Mouse (Mus musculus) megakaryocyte, embryonic 14.5 days (primary cell): ENCODE measurements around the gene Gm7544. TPM values are rescaled to one million over a fixed set of nuclear protein-coding genes. Genes with fewer than 3 reads are reported as not detected.
"Not testable (repeated sequence)": the region's sequence is repeated elsewhere in the genome, so short reads cannot be mapped to it uniquely, and the experiment has no call there.

Experiments
- H3K27me3 ChIP-seq: replicated peaks from 2 replicates; pipeline ENCODE3; 2012; ENCODE audit warnings: inconsistent platforms
- H3K36me3 ChIP-seq: replicated peaks from 2 replicates; pipeline ENCODE3; 2012; ENCODE audit warnings: low read length, inconsistent platforms, mixed read lengths
- H3K4me1 ChIP-seq: 2 replicates; pipeline ENCODE4 v1.6.1; 2012; ENCODE audit warnings: inconsistent platforms
- H3K4me3 ChIP-seq: replicated peaks from 2 replicates; pipeline ENCODE3; 2012; ENCODE audit warnings: moderate library complexity, mild to moderate bottlenecking, inconsistent platforms
- H3K9me3 ChIP-seq: 2 replicates; pipeline ENCODE4 v1.6.1; 2012; ENCODE audit warnings: inconsistent platforms
- FLI1 ChIP-seq: IDR thresholded peaks from 2 replicates; pipeline ENCODE4 v1.6.1; 2012; ENCODE audit warnings: low read length, inconsistent platforms, mixed read lengths
- GATA1 ChIP-seq: IDR thresholded peaks from 3 replicates; pipeline ENCODE4 v1.6.1; 2012; ENCODE audit warnings: mixed read lengths, low read length, inconsistent platforms, borderline replicate concordance
- polyA plus RNA-seq: library from polyadenylated mRNA; stranded (reverse); fragments of >175 nt; gene quantifications from 2 replicates; pipeline ENCODE4 v1.2.3, GENCODE M21; 2012; ENCODE audit warnings: low replicate concordance; ENCODE audit not compliant: insufficient read depth

The Gm7544 gene
- polyA plus RNA-seq, 1 experiment = not detected

GRCm38 (mm10) chr1:82973901-82974300 is 18.1 kb upstream of the Gm7544 start:
- Histone ChIP-seq H3K9me3 (no peaks in the 10 kb centered on the region), H3K4me3 (no peak overlapping the region), H3K36me3 (no peaks in the 10 kb centered on the region), H3K4me1 (peaks cover 21% of the 10 kb centered on the region), H3K27me3 (peaks cover 3% of the 10 kb centered on the region)
- TF ChIP-seq GATA1 (no peak), FLI1 (no peak)

- H3K4me3 ChIP-seq = no peak overlapping the region
- H3K4me1 ChIP-seq = peaks cover 21% of the 10 kb centered on the region
- no peak for TF ChIP-seq FLI1
- TF ChIP-seq GATA1 = no peak
- H3K36me3 ChIP-seq = no peaks in the 10 kb centered on the region
- peaks cover 3% of the 10 kb centered on the region for H3K27me3 ChIP-seq
- H3K9me3 ChIP-seq = no peaks in the 10 kb centered on the region
Observed at GRCm38 (mm10) chr1:82973244-82973643, 17.4 kb upstream of the Gm7544 start.

- H3K36me3 ChIP-seq = no peaks in the 10 kb centered on the region
- no peak overlapping the region for H3K4me3 ChIP-seq
- H3K9me3 ChIP-seq = no peaks in the 10 kb centered on the region
- TF ChIP-seq FLI1 (no peak), GATA1 (no peak)
- H3K27me3 ChIP-seq = peaks cover 6% of the 10 kb centered on the region
- peaks cover 21% of the 10 kb centered on the region for H3K4me1 ChIP-seq
Observed at GRCm38 (mm10) chr1:82972046-82972445, 16.2 kb upstream of the Gm7544 start.

GRCm38 (mm10) chr1:82966413-82966812 is 10.6 kb upstream of the Gm7544 start:
- Histone ChIP-seq H3K9me3 (peaks cover 9% of the 10 kb centered on the region), H3K27me3 (peaks cover 2% of the 10 kb centered on the region), H3K36me3 (no peaks in the 10 kb centered on the region), H3K4me1 (no peaks in the 10 kb centered on the region), H3K4me3 (no peak overlapping the region)
- TF ChIP-seq FLI1 = no peak
- no peak for TF ChIP-seq GATA1

GRCm38 (mm10) chr1:82959870-82960385 is 4.1 kb upstream of the Gm7544 start, which contains the start of gene Gm47955:
Gene Gm47955, plus strand, starts transcription at chr1:82960286.
- Histone ChIP-seq H3K9me3 (peaks cover 17% of the 10 kb centered on the region), H3K36me3 (no peaks in the 10 kb centered on the region), H3K27me3 (no peaks in the 10 kb centered on the region), H3K4me3 (no peak within 1 kb of the TSS), H3K4me1 (no peaks in the 10 kb centered on the region)
- TF ChIP-seq GATA1 (no peak), FLI1 (no peak)

GRCm38 (mm10) chr1:82948601-82949000 is 7.2 kb downstream of the Gm7544 start:
- Histone ChIP-seq H3K9me3 (no peaks in the 10 kb centered on the region), H3K4me3 (no peak overlapping the region), H3K27me3 (peaks cover 3% of the 10 kb centered on the region), H3K4me1 (no peaks in the 10 kb centered on the region), H3K36me3 (no peaks in the 10 kb centered on the region)
- no peak for TF ChIP-seq FLI1
- TF ChIP-seq GATA1 = no peak

GRCm38 (mm10) chr1:82946029-82946428 is 9.8 kb downstream of the Gm7544 start:
- H3K9me3 ChIP-seq, H3K27me3 ChIP-seq, H3K36me3 ChIP-seq, H3K4me1 ChIP-seq, H3K4me3 ChIP-seq: not testable (repeated sequence)

GRCm38 (mm10) chr1:82943295-82943694 is 12.5 kb downstream of the Gm7544 start, which contains the start of gene A030003K21Rik:
Gene A030003K21Rik, minus strand, starts transcription at chr1:82943388.
- H3K27me3 ChIP-seq, H3K9me3 ChIP-seq, H3K4me3 ChIP-seq, H3K36me3 ChIP-seq, H3K4me1 ChIP-seq: not testable (repeated sequence)

GRCm38 (mm10) chr1:82942505-82942904 is 13.3 kb downstream of the Gm7544 start:
- H3K36me3 ChIP-seq, H3K27me3 ChIP-seq, H3K4me3 ChIP-seq, H3K4me1 ChIP-seq: not testable (repeated sequence)
- H3K9me3 ChIP-seq = peaks cover 11% of the 10 kb centered on the region; the same call in 1 of the 2 replicates

- Histone ChIP-seq H3K27me3 (no peaks in the 10 kb centered on the region), H3K4me1 (no peaks in the 10 kb centered on the region)
Observed at GRCm38 (mm10) chr1:82938666-82939065, 17.1 kb downstream of the Gm7544 start.

GRCm38 (mm10) chr1:82931326-82931725 is 24.5 kb downstream of the Gm7544 start, which contains the start of gene Gm6217:
Gene Gm6217, minus strand, starts transcription at chr1:82931399.
- H3K4me3 ChIP-seq, H3K27me3 ChIP-seq, H3K36me3 ChIP-seq, H3K4me1 ChIP-seq: not testable (repeated sequence)
- peaks cover 17% of the 10 kb centered on the region for H3K9me3 ChIP-seq

More at GRCm38 (mm10) chr1:82938666-82939065, 17.1 kb downstream of the Gm7544 start:
- H3K36me3 ChIP-seq = no peaks in the 10 kb centered on the region
- H3K4me3 ChIP-seq = no peak overlapping the region
- peaks cover 11% of the 10 kb centered on the region; the same call in 1 of the 2 replicates for H3K9me3 ChIP-seq
- TF ChIP-seq FLI1 (no peak), GATA1 (no peak)

GRCm38 (mm10) chr1:82930558-82930957 is 25.3 kb downstream of the Gm7544 start:
- not testable (repeated sequence) for H3K4me1 ChIP-seq, H3K4me3 ChIP-seq, H3K27me3 ChIP-seq, H3K36me3 ChIP-seq
- peaks cover 17% of the 10 kb centered on the region for H3K9me3 ChIP-seq
